Mouse (Mus musculus) megakaryocyte-erythroid progenitor cell, adult 5-6 weeks (primary cell): ENCODE measurements around the gene Pcsk5. TPM values are rescaled to one million over a fixed set of nuclear protein-coding genes. Genes with fewer than 3 reads are reported as not detected.

Experiments used
- ATAC-seq: replicated peaks from 2 replicates; pipeline ENCODE4 v1.8.0; 2016; ENCODE audit warnings: mild to moderate bottlenecking, inconsistent platforms; ENCODE audit not compliant: severe bottlenecking, poor library complexity, low FRiP score, low TSS enrichment
- total RNA-seq, 2 experiments: library from RNA; stranded (forward) in 1 of 2; stranded (reverse) in 1 of 2; fragments of 200-1000, 215-1000 nt in 1 of 2; fragments of >200 nt in 1 of 2; fragmentation: Nextera tagmentation in 1 of 2; gene quantifications; 2 replicates each; pipeline ENCODE4 v1.2.3; 2014 to 2017

The Pcsk5 gene
- total RNA-seq, 2 experiments from 2014 or later, result not detected

- no peak for ATAC-seq
Observed at GRCm38 (mm10) chr19:17813449-17813990, 23.9 kb downstream of the Pcsk5 start.

GRCm38 (mm10) chr19:17812661-17813060 lies 24.8 kb downstream of the Pcsk5 start:
- no peak for ATAC-seq

GRCm38 (mm10) chr19:17806626-17807025 lies 30.8 kb downstream of the Pcsk5 start:
- no peak for ATAC-seq

- ATAC-seq, result no peak
Observed at GRCm38 (mm10) chr19:17800798-17801197, 36.6 kb downstream of the Pcsk5 start.

- no peak for ATAC-seq
Observed at GRCm38 (mm10) chr19:17799419-17800185, 37.8 kb downstream of the Pcsk5 start.

- ATAC-seq, result no peak
Observed at GRCm38 (mm10) chr19:17793457-17793856, 44.0 kb downstream of the Pcsk5 start.

GRCm38 (mm10) chr19:17791485-17792052 lies 45.9 kb downstream of the Pcsk5 start:
- no peak for ATAC-seq

- no peak for ATAC-seq
Observed at GRCm38 (mm10) chr19:17788617-17789317, 48.7 kb downstream of the Pcsk5 start.

- no peak for ATAC-seq
Observed at GRCm38 (mm10) chr19:17786744-17787143, 50.7 kb downstream of the Pcsk5 start.

- ATAC-seq, result no peak
Observed at GRCm38 (mm10) chr19:17784401-17785192, 52.8 kb downstream of the Pcsk5 start.

- ATAC-seq, result no peak
Observed at GRCm38 (mm10) chr19:17783231-17783630, 54.2 kb downstream of the Pcsk5 start.

GRCm38 (mm10) chr19:17781323-17781722 lies 56.1 kb downstream of the Pcsk5 start:
- no peak for ATAC-seq

GRCm38 (mm10) chr19:17775943-17776342 lies 61.5 kb downstream of the Pcsk5 start:
- no peak for ATAC-seq

GRCm38 (mm10) chr19:17775097-17775496 lies 62.3 kb downstream of the Pcsk5 start:
- no peak for ATAC-seq

- no peak for ATAC-seq
Observed at GRCm38 (mm10) chr19:17774061-17774460, 63.4 kb downstream of the Pcsk5 start.

- no peak for ATAC-seq
Observed at GRCm38 (mm10) chr19:17769610-17770399, 67.6 kb downstream of the Pcsk5 start.

- no peak for ATAC-seq
Observed at GRCm38 (mm10) chr19:17765001-17765400, 72.4 kb downstream of the Pcsk5 start.

- ATAC-seq, result no peak
Observed at GRCm38 (mm10) chr19:17762740-17763139, 74.7 kb downstream of the Pcsk5 start.

GRCm38 (mm10) chr19:17761678-17762077 lies 75.8 kb downstream of the Pcsk5 start:
- ATAC-seq, result no peak
